Mouse (Mus musculus): Measurements from ENCODE around the gene Atp8a2.

Atp8a2 gene

GRCm38 (mm10) chr14:60152373-60152772, 44.6 kb downstream of the Atp8a2 start:
- no peak for DNase-seq (ENCODE audit: low spot score in 2 of 2)

- DNase-seq (ENCODE audit: low spot score in 2 of 2): no peak
These were observed 48.1 kb downstream of the Atp8a2 start for GRCm38 (mm10) chr14:60148893-60149292.

- no peak for DNase-seq (ENCODE audit: low spot score in 2 of 2)
These were observed 53.7 kb downstream of the Atp8a2 start for GRCm38 (mm10) chr14:60143234-60143633.

- no peak for DNase-seq (ENCODE audit: low spot score in 2 of 2)
These were observed 58.6 kb downstream of the Atp8a2 start for GRCm38 (mm10) chr14:60138339-60138738.

- DNase-seq (ENCODE audit: low spot score in 2 of 2): no peak
These were observed 59.2 kb downstream of the Atp8a2 start for GRCm38 (mm10) chr14:60137812-60138211.

GRCm38 (mm10) chr14:60135801-60136200, 61.2 kb downstream of the Atp8a2 start:
- no peak for DNase-seq (ENCODE audit: low spot score in 2 of 2)

- DNase-seq (ENCODE audit: low spot score in 2 of 2): no peak
These were observed 62.3 kb downstream of the Atp8a2 start for GRCm38 (mm10) chr14:60134720-60135119.

GRCm38 (mm10) chr14:60131196-60131876, 65.6 kb downstream of the Atp8a2 start:
- no peak for DNase-seq (ENCODE audit: low spot score in 2 of 2)

GRCm38 (mm10) chr14:60129564-60129963, 67.4 kb downstream of the Atp8a2 start:
- DNase-seq (ENCODE audit: low spot score in 2 of 2): no peak

- DNase-seq (ENCODE audit: low spot score in 2 of 2): no peak
These were observed 71.8 kb downstream of the Atp8a2 start for GRCm38 (mm10) chr14:60125202-60125601.

- DNase-seq (ENCODE audit: low spot score in 2 of 2): no peak
These were observed 75.4 kb downstream of the Atp8a2 start for GRCm38 (mm10) chr14:60121572-60121971.

- no peak for DNase-seq (ENCODE audit: low spot score in 2 of 2)
These were observed 79.0 kb downstream of the Atp8a2 start for GRCm38 (mm10) chr14:60117792-60118585.

- DNase-seq (ENCODE audit: low spot score in 2 of 2): no peak
These were observed 109.9 kb downstream of the Atp8a2 start for GRCm38 (mm10) chr14:60086808-60087725.

- no peak for DNase-seq (ENCODE audit: low spot score in 2 of 2)
These were observed 110.6 kb downstream of the Atp8a2 start for GRCm38 (mm10) chr14:60086254-60086807.

- DNase-seq (ENCODE audit: low spot score in 2 of 2): no peak
These were observed 114.2 kb downstream of the Atp8a2 start for GRCm38 (mm10) chr14:60082771-60083170.

- no peak for DNase-seq (ENCODE audit: low spot score in 2 of 2)
These were observed 124.5 kb downstream of the Atp8a2 start for GRCm38 (mm10) chr14:60072496-60072895.

GRCm38 (mm10) chr14:60065186-60065585, 131.8 kb downstream of the Atp8a2 start:
- DNase-seq (ENCODE audit: low spot score in 2 of 2): no peak

GRCm38 (mm10) chr14:60061023-60061422, 136.0 kb downstream of the Atp8a2 start:
- DNase-seq (ENCODE audit: low spot score in 2 of 2): no peak

GRCm38 (mm10) chr14:60058867-60059266, 138.1 kb downstream of the Atp8a2 start:
- DNase-seq (ENCODE audit: low spot score in 2 of 2): no peak

GRCm38 (mm10) chr14:60055231-60055630, 141.7 kb downstream of the Atp8a2 start:
- DNase-seq (ENCODE audit: low spot score in 2 of 2): no peak

- no peak for DNase-seq (ENCODE audit: low spot score in 2 of 2)
These were observed 166.3 kb downstream of the Atp8a2 start for GRCm38 (mm10) chr14:60030666-60031065.

GRCm38 (mm10) chr14:60027139-60027538, 169.8 kb downstream of the Atp8a2 start:
- no peak for DNase-seq (ENCODE audit: low spot score in 2 of 2)
